In the genomic region with DNA sequence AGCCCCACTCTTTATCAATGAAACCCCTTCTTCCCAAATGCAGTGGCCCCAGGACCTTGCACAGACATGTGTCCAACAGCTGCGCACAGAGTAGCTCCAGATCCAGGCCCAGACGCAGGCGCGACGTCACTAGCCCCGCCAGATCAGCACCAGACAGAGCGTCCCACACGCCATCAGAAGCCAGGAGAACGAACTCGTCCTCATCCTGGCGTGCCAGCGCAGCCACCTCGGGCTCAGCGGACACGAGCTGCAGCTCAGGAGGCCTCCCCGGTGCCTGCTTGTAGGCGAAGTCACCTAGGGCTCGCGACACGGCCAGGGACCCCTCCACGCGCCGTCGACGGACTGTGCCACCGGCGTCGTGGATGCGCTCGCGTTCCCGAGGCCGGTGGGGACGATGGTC, we compare ENCODE assay signal across 10 mouse cellular contexts. TPM values are rescaled to one million over a fixed set of nuclear protein-coding genes. Genes with fewer than 3 reads are reported as not detected.
DNase-seq lines count a peak whose midpoint lies in the region; ATAC-seq and TF ChIP-seq lines count a peak whose summit lies in the region.
"Had no signal": no experiment of that assay in that cellular context is flagged by ENCODE, and none has a peak within 500 bp of the region (broad histone marks: within the 10 kb centered on the region; RNA-seq: fewer than 3 reads in every experiment).

No protein-coding gene starts in this region.

- TF ChIP-seq EP300 in heart, adult 2 months (IDR thresholded peaks at IDR 0.05; ENCODE audit: insufficient read depth, low read depth, low read length), result no peak

- DNase-seq in heart, adult 2 months, result no peak
- no peak for DNase-seq in neural tube, embryonic 11.5 days (ENCODE audit: low spot score)
- no peak for DNase-seq in adrenal gland, adult (ENCODE audit: inconsistent age in 2 of 2, low spot score in 1 of 2)
- DNase-seq in layer of hippocampus, adult 18-20 months (ENCODE audit: low spot score in 2 of 2), result no peak

- peak overlapping the region; percentile 35 for H3K4me3 ChIP-seq in heart, embryonic 16.5 days (ENCODE audit: low read length)
- no peak overlapping the region for H3K4me3 ChIP-seq in heart, adult 2 months
- peak overlapping the region; percentile 23 for H3K4me3 ChIP-seq in embryonic facial prominence, embryonic 12.5 days
- peak overlapping the region; percentile 33 for H3K4me3 ChIP-seq in intestine, postnatal 0 days (ENCODE audit: low read depth, low read length)
- peak overlapping the region; percentile 29 for H3K4me3 ChIP-seq in neural tube, embryonic 11.5 days (ENCODE audit: low read depth, low read length)

- no peaks in the 10 kb centered on the region for H3K36me3 ChIP-seq in heart, embryonic 16.5 days (ENCODE audit: control insufficient read depth, insufficient read depth)
- no peaks in the 10 kb centered on the region for H3K36me3 ChIP-seq in heart, adult 2 months (ENCODE audit: control insufficient read depth, insufficient read depth, low read length)
- H3K36me3 ChIP-seq in embryonic facial prominence, embryonic 12.5 days, result no peaks in the 10 kb centered on the region
- no peaks in the 10 kb centered on the region for H3K36me3 ChIP-seq in intestine, postnatal 0 days (ENCODE audit: control insufficient read depth, insufficient read depth)
- H3K36me3 ChIP-seq in neural tube, embryonic 11.5 days (ENCODE audit: control insufficient read depth, insufficient read depth, low read length), result no peaks in the 10 kb centered on the region

- peaks cover 50% of the 10 kb centered on the region for H3K27me3 ChIP-seq in heart, embryonic 16.5 days (ENCODE audit: control insufficient read depth, insufficient read depth, low read length)
- peaks cover 9% of the 10 kb centered on the region for H3K27me3 ChIP-seq in heart, adult 2 months (ENCODE audit: control insufficient read depth, insufficient read depth, low read length)
- peaks cover 62% of the 10 kb centered on the region for H3K27me3 ChIP-seq in embryonic facial prominence, embryonic 12.5 days
- peaks cover 42% of the 10 kb centered on the region for H3K27me3 ChIP-seq in intestine, postnatal 0 days (replicated peaks; ENCODE audit: control insufficient read depth, insufficient read depth, low read length)
- peaks cover 37% of the 10 kb centered on the region for H3K27me3 ChIP-seq in neural tube, embryonic 11.5 days (ENCODE audit: control insufficient read depth, insufficient read depth, low read length)

- no peaks in the 10 kb centered on the region for H3K79me2 ChIP-seq in heart, adult 2 months (replicated peaks; ENCODE audit: control insufficient read depth, insufficient read depth, low read length)

- WGBS in heart, embryonic 16.5 days, result 4% methylated on average over 34 of the region's 34 CpGs
- WGBS in heart, adult 2 months, result 4% methylated on average over 34 of the region's 34 CpGs
- 3% methylated on average over 34 of the region's 34 CpGs for WGBS in embryonic facial prominence, embryonic 12.5 days
- WGBS in intestine, postnatal 0 days, result 3% methylated on average over 34 of the region's 34 CpGs
- WGBS in neural tube, embryonic 11.5 days, result 4% methylated on average over 34 of the region's 34 CpGs

- TF ChIP-seq CTCF in heart, adult 2 months (IDR thresholded peaks at IDR 0.05), result no peak
- TF ChIP-seq CTCF in intestine, postnatal 0 days (IDR thresholded peaks at IDR 0.05; ENCODE audit: low read depth), result no peak

- intact Hi-C loops in heart, adult 2 months (cut with DNase I), result no loop called here

- H3K9ac ChIP-seq in heart, embryonic 16.5 days (ENCODE audit: low read length), result no peak overlapping the region
- H3K9ac ChIP-seq in heart, adult 2 months (ENCODE audit: low read depth, low read length), result no peak overlapping the region
- no peak overlapping the region for H3K9ac ChIP-seq in embryonic facial prominence, embryonic 12.5 days
- no peak overlapping the region for H3K9ac ChIP-seq in intestine, postnatal 0 days (ENCODE audit: low read depth, low read length)
- H3K9ac ChIP-seq in neural tube, embryonic 11.5 days (ENCODE audit: low read length), result no peak overlapping the region

- H3K4me2 ChIP-seq in heart, embryonic 16.5 days (ENCODE audit: low read depth, low read length), result peak overlapping the region; percentile 48
- H3K4me2 ChIP-seq in embryonic facial prominence, embryonic 12.5 days (replicated peaks), result peak overlapping the region; percentile 41
- H3K4me2 ChIP-seq in intestine, postnatal 0 days (replicated peaks; ENCODE audit: low read depth), result peak overlapping the region; percentile 60
- peak overlapping the region; percentile 40 for H3K4me2 ChIP-seq in neural tube, embryonic 11.5 days (ENCODE audit: low read depth)

- no peaks in the 10 kb centered on the region; the same call in 1 of the 2 replicates for H3K9me3 ChIP-seq in heart, embryonic 16.5 days (replicated peaks; ENCODE audit: control insufficient read depth, low read length)
- no peaks in the 10 kb centered on the region for H3K9me3 ChIP-seq in embryonic facial prominence, embryonic 12.5 days
- H3K9me3 ChIP-seq in intestine, postnatal 0 days (ENCODE audit: control insufficient read depth), result no peaks in the 10 kb centered on the region
- no peaks in the 10 kb centered on the region for H3K9me3 ChIP-seq in neural tube, embryonic 11.5 days (ENCODE audit: control insufficient read depth, low read length)

- TF ChIP-seq POLR2A in heart, adult 2 months (IDR thresholded peaks at IDR 0.05; ENCODE audit: insufficient read depth, low read depth, low read length), result no peak

- H3K27ac ChIP-seq in heart, embryonic 16.5 days (ENCODE audit: low read length), result no peak overlapping the region
- no peak overlapping the region for H3K27ac ChIP-seq in heart, adult 2 months
- H3K27ac ChIP-seq in embryonic facial prominence, embryonic 12.5 days, result no peak overlapping the region
- no peak overlapping the region for H3K27ac ChIP-seq in intestine, postnatal 0 days (ENCODE audit: low read depth, low read length)
- H3K27ac ChIP-seq in neural tube, embryonic 11.5 days (ENCODE audit: low read depth, low read length), result no peak overlapping the region
- H3K27ac ChIP-seq: macrophage had no signal

- ATAC-seq in heart, embryonic 16.5 days (replicated peaks; ENCODE audit: extremely low read depth, insufficient read depth, low FRiP score), result no peak
- ATAC-seq in embryonic facial prominence, embryonic 12.5 days (ENCODE audit: insufficient number of reproducible peaks, insufficient read depth, low FRiP score, low TSS enrichment), result no peak
- ATAC-seq in intestine, postnatal 0 days, result no peak
- ATAC-seq in neural tube, embryonic 11.5 days (ENCODE audit: insufficient read depth, low FRiP score, low TSS enrichment), result no peak
- no peak for ATAC-seq in inflammation-experienced regulatory T-cells, adult 6 months

- peaks cover 5% of the 10 kb centered on the region; the same call in 1 of the 2 replicates for H3K4me1 ChIP-seq in heart, embryonic 16.5 days (ENCODE audit: control insufficient read depth, insufficient read depth, low read length)
- H3K4me1 ChIP-seq in heart, adult 2 months (ENCODE audit: control insufficient read depth, insufficient read depth, low read length), result no peaks in the 10 kb centered on the region
- peaks cover 11% of the 10 kb centered on the region; the same call in 1 of the 2 replicates for H3K4me1 ChIP-seq in embryonic facial prominence, embryonic 12.5 days
- H3K4me1 ChIP-seq in intestine, postnatal 0 days (replicated peaks; ENCODE audit: control insufficient read depth, insufficient read depth, low read length), result no peaks in the 10 kb centered on the region; the same call in 1 of the 2 replicates
- H3K4me1 ChIP-seq in neural tube, embryonic 11.5 days (ENCODE audit: control insufficient read depth, insufficient read depth, low read length), result 0 out of 2 replicates have a peak, but pooled peaks cover 2% of the 10 kb centered on the region

RNA-seq across cellular contexts. Expression of gene Ppm1n, which starts 0.8 kb away (rescaled TPM):
- polyA plus RNA-seq in heart, embryonic 16.5 days (2015; fragmentation: Nextera tagmentation; extraction: Ambion mirVana), result 0.11 TPM in 1 of 2 replicates, not detected in the other
- under 1 TPM in 1 of 2 experiments, not detected in 1; 0.21 TPM for total RNA-seq in heart, adult 2 months (2021)
- polyA plus RNA-seq in heart, adult 2 months (2012; rRNA removed), result 0.09 and 0.33 TPM in 2 replicates
- polyA plus RNA-seq in embryonic facial prominence, embryonic 12.5 days (2016; fragmentation: Nextera tagmentation; extraction: Ambion mirVana), result 0.18 TPM in 1 of 2 replicates, not detected in the other
- polyA plus RNA-seq in intestine, postnatal 0 days (2015; fragmentation: Nextera tagmentation; extraction: Ambion mirVana), result 0.12 and 0.14 TPM in 2 replicates
- polyA plus RNA-seq in neural tube, embryonic 11.5 days (2014; fragmentation: Nextera tagmentation; extraction: Ambion mirVana), result not detected in 2 replicates
- total RNA-seq in layer of hippocampus, adult 18-20 months (2021), result not detected
- 1 to 10 TPM in 2 of 3 experiments, under 1 TPM in 1; 0.74 to 3.1 (median 2.1) TPM for polyA plus RNA-seq in inflammation-experienced regulatory T-cells, adult 6 months (2017; shearing (Covaris generic))
- polyA plus RNA-seq: gonadal fat pad, adult 2 months; macrophage had no signal

RNA-seq across cellular contexts. Expression of gene Rtn2, which starts 3.4 kb away (rescaled TPM):
- 27.4 and 28.5 TPM in 2 replicates for polyA plus RNA-seq in heart, embryonic 16.5 days (2015; fragmentation: Nextera tagmentation; extraction: Ambion mirVana)
- 100 to 1,000 TPM; 114 to 136 TPM for total RNA-seq in heart, adult 2 months (2021)
- 273 and 340 TPM in 2 replicates for polyA plus RNA-seq in heart, adult 2 months (2012; rRNA removed)
- polyA plus RNA-seq in embryonic facial prominence, embryonic 12.5 days (2016; fragmentation: Nextera tagmentation; extraction: Ambion mirVana), result 17.9 and 21.4 TPM in 2 replicates
- polyA plus RNA-seq in intestine, postnatal 0 days (2015; fragmentation: Nextera tagmentation; extraction: Ambion mirVana), result 7.1 and 9.3 TPM in 2 replicates
- polyA plus RNA-seq in neural tube, embryonic 11.5 days (2014; fragmentation: Nextera tagmentation; extraction: Ambion mirVana), result 58.2 and 60.2 TPM in 2 replicates
- total RNA-seq in layer of hippocampus, adult 18-20 months (2021), result 10 to 100 TPM; 92.8 to 95.6 TPM
- polyA plus RNA-seq in inflammation-experienced regulatory T-cells, adult 6 months (2017; shearing (Covaris generic)), result not detected

RNA-seq across cellular contexts. Expression of gene Vasp, which starts 7.4 kb away (rescaled TPM):
- polyA plus RNA-seq in heart, embryonic 16.5 days (2015; fragmentation: Nextera tagmentation; extraction: Ambion mirVana), result 84.0 and 86.1 TPM in 2 replicates
- 10 to 100 TPM; 25.1 to 30.8 TPM for total RNA-seq in heart, adult 2 months (2021)
- polyA plus RNA-seq in heart, adult 2 months (2012; rRNA removed), result 43.3 and 51.5 TPM in 2 replicates
- polyA plus RNA-seq in embryonic facial prominence, embryonic 12.5 days (2016; fragmentation: Nextera tagmentation; extraction: Ambion mirVana), result 68.2 and 69.3 TPM in 2 replicates
- 98.5 and 106 TPM in 2 replicates for polyA plus RNA-seq in intestine, postnatal 0 days (2015; fragmentation: Nextera tagmentation; extraction: Ambion mirVana)
- 54.6 and 57.6 TPM in 2 replicates for polyA plus RNA-seq in neural tube, embryonic 11.5 days (2014; fragmentation: Nextera tagmentation; extraction: Ambion mirVana)
- 10 to 100 TPM; 14.2 to 17.0 TPM for total RNA-seq in layer of hippocampus, adult 18-20 months (2021)
- polyA plus RNA-seq in inflammation-experienced regulatory T-cells, adult 6 months (2017; shearing (Covaris generic)), result 100 to 1,000 TPM in 1 of 3 experiments, 10 to 100 TPM in 2; 74.0 to 103 (median 94.6) TPM

RNA-seq across cellular contexts. Expression of gene Fosb, which starts 30.8 kb away (rescaled TPM):
- polyA plus RNA-seq in heart, embryonic 16.5 days (2015; fragmentation: Nextera tagmentation; extraction: Ambion mirVana), result 0.24 and 0.34 TPM in 2 replicates
- 1 to 10 TPM in 1 of 2 experiments, under 1 TPM in 1; 0.89 to 1.1 TPM for total RNA-seq in heart, adult 2 months (2021)
- 0.94 and 1.1 TPM in 2 replicates for polyA plus RNA-seq in heart, adult 2 months (2012; rRNA removed)
- 0.05 TPM in 1 of 2 replicates, not detected in the other for polyA plus RNA-seq in embryonic facial prominence, embryonic 12.5 days (2016; fragmentation: Nextera tagmentation; extraction: Ambion mirVana)
- polyA plus RNA-seq in intestine, postnatal 0 days (2015; fragmentation: Nextera tagmentation; extraction: Ambion mirVana), result 0.12 and 0.54 TPM in 2 replicates
- polyA plus RNA-seq in neural tube, embryonic 11.5 days (2014; fragmentation: Nextera tagmentation; extraction: Ambion mirVana), result 0.07 TPM in 1 of 2 replicates, not detected in the other
- total RNA-seq in layer of hippocampus, adult 18-20 months (2021), result 10 to 100 TPM; 20.4 to 26.6 TPM
- polyA plus RNA-seq in inflammation-experienced regulatory T-cells, adult 6 months (2017; shearing (Covaris generic)), result 1 to 10 TPM in 2 of 3 experiments, under 1 TPM in 1; 0.98 to 8.0 (median 2.0) TPM

RNA-seq across cellular contexts. Expression of gene Opa3, which starts 50.9 kb away (rescaled TPM):
- 40.4 and 41.8 TPM in 2 replicates for polyA plus RNA-seq in heart, embryonic 16.5 days (2015; fragmentation: Nextera tagmentation; extraction: Ambion mirVana)
- 10 to 100 TPM; 59.9 to 66.0 TPM for total RNA-seq in heart, adult 2 months (2021)
- 64.6 and 91.3 TPM in 2 replicates for polyA plus RNA-seq in heart, adult 2 months (2012; rRNA removed)
- 38.2 and 40.1 TPM in 2 replicates for polyA plus RNA-seq in embryonic facial prominence, embryonic 12.5 days (2016; fragmentation: Nextera tagmentation; extraction: Ambion mirVana)
- polyA plus RNA-seq in intestine, postnatal 0 days (2015; fragmentation: Nextera tagmentation; extraction: Ambion mirVana), result 26.5 and 27.5 TPM in 2 replicates
- 43.7 and 45.9 TPM in 2 replicates for polyA plus RNA-seq in neural tube, embryonic 11.5 days (2014; fragmentation: Nextera tagmentation; extraction: Ambion mirVana)
- 10 to 100 TPM; 41.3 to 42.6 TPM for total RNA-seq in layer of hippocampus, adult 18-20 months (2021)
- polyA plus RNA-seq in inflammation-experienced regulatory T-cells, adult 6 months (2017; shearing (Covaris generic)), result 10 to 100 TPM; 14.3 to 20.8 (median 16.6) TPM
